Mouse (Mus musculus) thymus, postnatal 10 days (tissue): ENCODE data around the gene Skint10.

ENCODE experiments used
- DNase-seq, 2 experiments: peaks; one replicate each; pipeline ENCODE4 v3.0.0; 2021; ENCODE audit warnings: low spot score in 2 of 2

Gene Skint10

GRCm38 (mm10) chr4:112774766-112775165 lies at the start of gene Skint10:
Skint10 (minus strand) TSS chr4:112774866.
- DNase-seq = no peak

- no peak for DNase-seq
These were observed 16.0 kb upstream of the Skint10 start for GRCm38 (mm10) chr4:112790646-112791045.
